Mouse (Mus musculus): ENCODE data around the gene Cldn13.
"Not testable (repeated sequence)": the region's sequence is repeated elsewhere in the genome, so short reads cannot be mapped to it uniquely, and the experiment has no call there.

Gene Cldn13

DNA sequence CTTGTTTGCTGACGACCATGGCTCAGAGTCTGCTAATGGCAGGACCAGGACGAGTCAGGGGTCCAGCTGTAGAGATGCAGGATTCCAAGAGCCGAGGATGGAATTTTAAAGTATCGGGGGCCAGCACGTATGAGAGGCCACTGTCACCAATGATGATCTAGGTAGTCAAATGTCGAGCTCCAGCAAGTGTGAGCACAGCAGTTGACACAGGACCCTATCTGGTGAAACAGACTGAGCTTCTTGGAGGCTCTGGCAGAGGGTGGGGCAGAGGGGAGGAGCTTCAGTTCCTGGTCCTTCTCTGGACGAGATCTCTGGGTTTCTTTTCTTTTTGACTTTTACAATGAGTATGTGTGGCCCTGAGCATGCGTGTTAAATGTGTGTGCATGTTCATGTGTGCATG lies at the start of gene Cldn13:
Gene Cldn13, minus strand, starts transcription at position 216 of the 400 bp plus-strand sequence.
- DNase-seq (ENCODE audit: low spot score in 2 of 2): no peak

DNA sequence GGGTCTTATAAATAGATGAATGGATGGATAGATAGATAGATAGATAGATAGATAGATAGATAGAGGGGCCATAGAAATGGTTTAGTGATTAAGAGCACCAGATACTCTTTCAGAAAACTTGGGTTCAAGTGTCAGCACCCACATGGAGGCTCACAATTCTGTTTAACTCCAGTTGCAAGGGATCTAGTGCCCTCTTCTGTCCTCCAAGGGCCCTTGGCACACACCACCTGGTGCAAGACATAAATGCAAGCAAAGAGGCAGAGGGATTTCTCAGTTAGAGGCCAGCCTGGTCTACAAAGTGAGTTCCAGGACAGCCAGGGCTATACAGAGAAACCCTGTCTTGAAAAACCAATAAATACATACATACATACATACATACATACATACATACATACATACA lies 49.3 kb upstream of the Cldn13 start:
- not testable (repeated sequence) for DNase-seq (ENCODE audit: low spot score in 2 of 2)

GRCm38 (mm10) chr5:134963546-134963945 lies 48.2 kb upstream of the Cldn13 start:
- no peak for DNase-seq (ENCODE audit: low spot score in 2 of 2)

DNA sequence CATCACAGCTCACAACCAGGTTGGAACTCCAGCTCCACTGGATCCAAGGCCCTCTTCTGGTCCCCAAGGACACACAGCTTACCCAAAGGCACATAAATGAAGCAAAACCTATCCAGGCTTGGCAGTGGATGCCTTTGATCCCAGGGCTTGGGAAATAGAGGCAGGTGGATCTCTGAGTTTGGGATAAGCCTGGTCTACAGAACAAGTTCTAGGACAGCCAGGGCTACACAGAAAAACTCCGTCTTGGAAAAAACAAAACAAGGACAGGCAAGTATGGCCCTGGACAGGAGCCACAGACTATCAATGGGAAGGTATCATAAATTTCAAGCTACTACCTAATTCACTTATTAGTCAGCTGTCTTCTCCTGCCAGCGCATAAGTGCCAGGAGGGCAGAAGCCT lies 46.2 kb upstream of the Cldn13 start:
- DNase-seq (ENCODE audit: low spot score in 2 of 2): no peak

GRCm38 (mm10) chr5:134960430-134960829 lies 45.1 kb upstream of the Cldn13 start:
- no peak for DNase-seq (ENCODE audit: low spot score in 2 of 2)

- DNase-seq (ENCODE audit: low spot score in 2 of 2): peak in 1 of 2 experiments; percentile 14
These were observed 43.8 kb upstream of the Cldn13 start for GRCm38 (mm10) chr5:134959114-134959513.

GRCm38 (mm10) chr5:134955491-134955890 lies 40.2 kb upstream of the Cldn13 start:
- no peak for DNase-seq (ENCODE audit: low spot score in 2 of 2)

- DNase-seq (ENCODE audit: low spot score in 2 of 2): no peak
These were observed 35.9 kb upstream of the Cldn13 start for GRCm38 (mm10) chr5:134951053-134951884.

DNA sequence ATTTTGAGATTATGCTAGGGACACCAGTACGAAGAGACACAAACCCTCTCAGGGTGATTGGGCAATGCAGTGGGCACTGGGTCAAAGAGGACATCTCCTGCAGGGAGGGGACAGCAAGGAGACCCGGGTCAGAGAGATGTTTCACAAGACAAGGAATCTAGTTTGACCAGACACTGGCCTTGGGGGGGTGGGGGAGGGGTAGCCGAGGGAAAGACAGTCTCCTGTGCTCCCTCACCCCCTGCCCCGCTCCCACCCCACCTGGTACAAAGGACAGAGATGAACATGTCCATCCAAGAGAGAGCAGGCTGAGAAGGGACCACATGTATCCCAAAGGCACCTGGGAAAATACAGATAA lies 32.7 kb upstream of the Cldn13 start:
- DNase-seq (ENCODE audit: low spot score in 2 of 2): no peak

- DNase-seq (ENCODE audit: low spot score in 2 of 2): no peak
These were observed 32.2 kb upstream of the Cldn13 start for GRCm38 (mm10) chr5:134947420-134948084.

GRCm38 (mm10) chr5:134946857-134947255 lies 31.5 kb upstream of the Cldn13 start, which contains the start of gene Cldn4:
Gene Cldn4, minus strand, starts transcription at chr5:134946934.
- DNase-seq (ENCODE audit: low spot score in 2 of 2): no peak

DNA sequence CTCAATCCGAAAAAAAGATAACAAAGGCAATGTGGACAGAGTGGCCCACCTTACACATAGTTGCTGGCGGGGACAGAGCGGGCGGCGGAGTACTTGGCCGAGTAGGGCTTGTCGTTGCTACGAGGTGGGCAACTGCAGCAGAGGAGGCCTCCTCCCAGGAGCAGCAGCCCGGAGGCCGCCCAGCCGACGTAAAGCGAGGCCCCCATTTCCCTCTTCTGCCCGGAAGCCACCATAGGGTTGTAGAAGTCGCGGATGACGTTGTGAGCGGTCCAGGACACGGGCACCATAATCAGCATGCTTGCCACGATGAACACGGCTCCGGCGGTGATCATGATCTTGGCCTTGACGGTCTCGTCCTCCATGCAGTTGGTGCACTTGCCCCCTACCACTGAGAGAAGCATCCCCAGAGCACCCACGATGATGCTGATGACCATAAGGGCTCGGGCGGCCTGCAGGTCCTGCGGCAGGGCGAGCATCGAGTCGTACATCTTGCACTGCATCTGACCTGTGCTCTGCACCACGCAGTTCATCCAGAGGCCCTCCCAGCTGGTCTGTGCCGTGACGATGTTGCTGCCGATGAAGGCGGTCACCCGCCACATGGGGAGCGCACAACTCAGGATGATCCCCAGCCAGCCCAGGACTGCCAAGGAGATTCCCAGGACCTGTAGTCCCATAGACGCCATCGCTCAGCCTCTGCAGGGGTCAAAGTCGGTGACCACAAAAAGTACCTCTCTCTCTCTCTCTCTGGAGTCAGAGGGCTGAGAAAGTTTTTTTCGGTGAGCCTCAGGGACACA lies 30.9 kb upstream of the Cldn13 start:
- DNase-seq (ENCODE audit: low spot score in 2 of 2): no peak

- no peak for DNase-seq (ENCODE audit: low spot score in 2 of 2)
These were observed 30.1 kb upstream of the Cldn13 start for GRCm38 (mm10) chr5:134945266-134945959.

- DNase-seq (ENCODE audit: low spot score in 2 of 2): no peak
These were observed 28.9 kb upstream of the Cldn13 start for GRCm38 (mm10) chr5:134944179-134944578.

GRCm38 (mm10) chr5:134942740-134943139 lies 27.4 kb upstream of the Cldn13 start:
- no peak for DNase-seq (ENCODE audit: low spot score in 2 of 2)

DNA sequence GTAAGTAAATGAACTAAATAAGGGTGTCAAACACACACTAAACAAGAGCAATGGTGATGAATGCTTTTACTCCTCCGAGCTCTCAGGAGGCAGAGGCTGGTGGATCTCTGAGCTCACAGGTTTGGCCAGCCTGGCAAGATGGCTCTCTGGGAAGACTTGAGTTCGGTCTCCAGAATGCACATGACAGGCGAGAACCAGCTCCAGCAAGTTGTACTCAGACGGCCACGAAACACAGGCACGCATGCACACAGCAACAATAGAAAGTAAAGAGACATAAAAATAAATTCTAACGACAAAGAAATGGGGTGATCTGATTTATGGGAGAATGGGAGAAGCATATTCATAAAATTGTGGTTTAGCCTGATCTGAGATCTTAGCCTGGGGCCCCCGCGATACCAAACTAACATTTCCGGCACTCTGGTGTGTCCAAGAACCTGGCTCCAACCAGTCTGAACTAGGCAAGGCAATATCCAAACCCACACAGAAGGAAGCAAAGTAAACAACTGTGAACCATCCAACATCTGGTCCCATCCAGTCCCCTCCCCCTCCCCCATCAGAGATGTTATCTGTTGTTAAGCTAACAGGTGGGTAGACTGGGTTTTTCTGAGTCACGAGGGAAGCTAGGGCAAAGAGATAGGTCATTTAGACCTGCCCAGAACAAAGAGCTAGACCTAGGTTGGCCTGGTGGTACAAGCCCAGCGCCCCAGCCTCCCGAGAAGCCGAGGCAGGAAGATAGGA lies 26.3 kb upstream of the Cldn13 start:
- no peak for DNase-seq (ENCODE audit: low spot score in 2 of 2)

- DNase-seq (ENCODE audit: low spot score in 2 of 2): not testable (repeated sequence)
These were observed 24.2 kb upstream of the Cldn13 start for GRCm38 (mm10) chr5:134939554-134939953.

DNA sequence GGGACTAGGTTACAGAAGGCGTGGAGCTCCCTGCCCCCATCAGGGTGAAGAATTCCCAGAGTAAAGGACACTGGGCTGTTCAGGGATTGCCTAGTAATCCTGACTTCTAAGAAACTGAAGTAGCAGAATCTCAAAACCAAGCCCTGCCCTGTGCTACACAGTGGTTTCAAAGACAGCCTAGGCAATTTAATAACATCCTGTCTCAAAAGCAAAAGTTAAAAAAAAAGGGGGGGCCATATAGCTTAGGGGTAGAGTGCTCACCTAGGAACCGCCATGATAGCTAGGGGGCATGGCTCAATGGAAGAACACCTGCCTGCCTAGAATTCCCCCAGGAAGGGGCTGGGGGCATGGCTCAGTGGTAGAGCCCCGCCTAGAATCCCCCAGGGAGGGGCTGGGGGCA lies 23.7 kb upstream of the Cldn13 start:
- no peak for DNase-seq (ENCODE audit: low spot score in 2 of 2)

DNA sequence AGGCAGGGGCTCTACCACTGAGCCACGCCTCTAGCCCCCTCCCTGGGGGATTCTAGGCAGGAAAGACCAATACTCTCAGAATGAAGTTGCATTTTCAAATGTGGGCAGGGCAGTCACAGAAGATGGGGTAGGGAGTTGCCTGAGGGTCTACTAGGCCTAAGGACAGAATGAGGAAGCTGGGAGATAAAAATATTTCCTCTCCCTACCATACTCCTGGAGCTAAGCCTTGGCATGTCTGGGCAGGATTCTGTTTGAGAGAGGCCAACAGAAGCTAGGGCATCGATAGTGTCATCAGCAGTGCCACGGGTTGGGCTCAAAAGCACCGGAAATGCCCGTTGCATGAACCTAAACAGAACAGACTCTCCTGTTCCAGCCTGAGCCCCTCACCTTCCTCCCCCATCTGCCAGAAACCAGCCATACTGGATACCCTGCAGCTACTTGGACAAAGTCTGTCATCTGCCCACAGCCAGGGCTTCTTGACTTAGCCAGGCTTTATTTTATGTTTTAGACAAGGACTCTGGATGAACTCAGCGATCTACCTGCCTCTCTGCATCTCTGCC lies 21.4 kb upstream of the Cldn13 start:
- DNase-seq (ENCODE audit: low spot score in 2 of 2): no peak

DNA sequence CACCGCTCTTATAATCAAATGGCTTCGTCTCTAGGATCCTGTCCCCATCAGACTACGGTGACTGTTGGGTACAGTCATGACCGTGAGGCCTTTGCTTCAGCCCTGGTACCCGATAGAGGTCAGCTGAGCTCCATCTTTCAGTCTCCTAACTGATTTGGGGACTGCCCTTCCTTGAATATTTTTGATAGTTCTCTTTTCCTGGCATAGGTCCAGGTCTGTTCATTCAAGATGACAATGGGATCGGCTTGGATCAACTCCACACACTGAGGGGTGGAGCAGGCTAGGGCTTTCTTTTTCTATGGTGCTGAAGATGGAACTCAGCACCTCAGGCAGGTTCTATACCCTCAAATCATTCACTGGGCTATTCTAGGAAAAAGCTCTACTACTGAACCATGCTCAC lies 20.7 kb upstream of the Cldn13 start:
- DNase-seq (ENCODE audit: low spot score in 2 of 2): no peak

DNA sequence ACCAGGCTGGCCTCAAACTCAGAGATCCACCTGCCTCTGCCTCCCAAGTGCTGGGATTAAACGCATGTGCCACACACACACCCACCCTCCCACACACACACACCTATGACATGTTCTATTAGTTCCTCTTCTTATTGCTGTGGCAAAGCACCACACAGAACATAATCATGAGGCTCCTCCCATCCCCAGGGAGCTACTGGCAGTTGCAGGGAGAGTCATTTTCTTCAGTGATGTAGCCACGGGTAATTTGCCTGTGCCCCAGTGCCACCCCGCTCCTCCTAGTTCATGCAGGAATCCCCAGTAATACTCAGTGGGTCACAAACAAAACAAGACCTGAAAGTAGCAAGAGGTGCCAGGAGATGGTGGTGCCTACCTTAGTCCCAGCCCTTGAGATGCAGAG lies 19.3 kb upstream of the Cldn13 start:
- DNase-seq (ENCODE audit: low spot score in 2 of 2): no peak
